Comparison of ENCODE assay signal across 8 mouse cellular contexts in the genomic region with DNA sequence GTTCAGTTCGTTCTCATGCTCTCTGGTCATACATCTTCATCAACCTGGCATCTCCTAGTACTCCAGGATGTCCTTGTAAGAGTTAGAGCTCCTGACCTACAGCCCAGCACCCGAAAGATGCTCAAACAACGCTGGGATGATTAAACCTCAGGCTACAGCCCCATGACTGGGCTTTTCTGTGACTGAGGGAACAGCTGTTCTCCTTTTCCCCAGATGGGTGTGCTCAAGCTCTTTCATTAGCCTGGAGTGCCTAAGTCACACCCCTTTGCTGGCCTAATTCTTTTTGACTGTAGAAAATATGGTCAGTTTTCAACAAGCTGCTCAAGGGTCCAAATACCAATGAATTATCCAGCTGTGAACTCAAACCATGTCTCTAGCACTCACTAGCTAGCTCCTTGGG. TPM values are rescaled to one million over a fixed set of nuclear protein-coding genes. Genes with fewer than 3 reads are reported as not detected.
DNase-seq lines count a peak whose midpoint lies in the region; ATAC-seq and TF ChIP-seq lines count a peak whose summit lies in the region.

No protein-coding gene starts in this region.

- no peak for TF ChIP-seq EP300 in ES-Bruce4 (IDR thresholded peaks at IDR 0.05; ENCODE audit: insufficient read depth, low read depth, low read length)
- TF ChIP-seq EP300 in stomach, postnatal 0 days (optimal IDR thresholded peaks at IDR 0.05): no peak

- TF ChIP-seq CTCF in left cerebral cortex, adult 2 months (IDR thresholded peaks at IDR 0.05): peak; percentile 71
- peak; percentile 23 for TF ChIP-seq CTCF in ES-Bruce4 (IDR thresholded peaks at IDR 0.05; ENCODE audit: low read depth, low read length)
- peak; percentile 37 for TF ChIP-seq CTCF in lung, adult 2 months (IDR thresholded peaks at IDR 0.05; ENCODE audit: insufficient read depth, low read length)
- peak; percentile 87 for TF ChIP-seq CTCF in stomach, postnatal 0 days (IDR thresholded peaks at IDR 0.05; ENCODE audit: low read depth)

- H3K4me1 ChIP-seq in ES-Bruce4 (ENCODE audit: control insufficient read depth, insufficient read depth, low read length): no peaks in the 10 kb centered on the region
- H3K4me1 ChIP-seq in lung, adult 2 months (ENCODE audit: control insufficient read depth, insufficient read depth, low read length): 0 out of 2 replicates have a peak, but pooled peaks cover 6% of the 10 kb centered on the region
- peaks cover 3% of the 10 kb centered on the region; the same call in 1 of the 2 replicates for H3K4me1 ChIP-seq in stomach, postnatal 0 days (replicated peaks; ENCODE audit: control insufficient read depth, insufficient read depth)

- no peak overlapping the region for H3K4me2 ChIP-seq in stomach, postnatal 0 days (replicated peaks; ENCODE audit: low read depth)

- ATAC-seq in stomach, postnatal 0 days (ENCODE audit: low FRiP score, low TSS enrichment): peak; percentile 68; the same call in 1 of the 2 replicates

- no peak overlapping the region for H3K9ac ChIP-seq in ES-Bruce4 (ENCODE audit: low read depth, poor library complexity, severe bottlenecking)
- no peak overlapping the region for H3K9ac ChIP-seq in stomach, postnatal 0 days (ENCODE audit: low read length)

- intact Hi-C loops in left cerebral cortex, adult 2 months (cut with DNase I): loop anchor here (1.0 to 5.0 kb wide), 2 partner anchors 203 to 444 kb away; a partner anchor contains a TSS
- intact Hi-C loops in left cerebral cortex, postnatal 4 days (cut with DNase I): loop anchor here (5.0 kb wide), 2 partner anchors 241 to 449 kb away; no protein-coding TSS in a partner anchor

- no peak for TF ChIP-seq POLR2A in ES-Bruce4 (IDR thresholded peaks at IDR 0.05; ENCODE audit: insufficient read depth, low read length)
- TF ChIP-seq POLR2A in lung, adult 2 months (IDR thresholded peaks at IDR 0.05; ENCODE audit: borderline replicate concordance, extremely low read depth, low read depth, low read length): no peak

- no peak overlapping the region for H3K27ac ChIP-seq in left cerebral cortex, adult 2 months
- H3K27ac ChIP-seq in ES-Bruce4 (ENCODE audit: insufficient read depth, low read length): no peak overlapping the region
- no peak overlapping the region for H3K27ac ChIP-seq in stomach, postnatal 0 days (replicated peaks)

- WGBS in lung, adult 2 months: 35% methylated on average over 3 of the region's 3 CpGs
- WGBS in stomach, postnatal 0 days: 30% methylated on average over 3 of the region's 3 CpGs

- H3K9me3 ChIP-seq in ES-Bruce4 (replicated peaks; ENCODE audit: control insufficient read depth, insufficient read depth, low read length, poor library complexity, severe bottlenecking): no peaks in the 10 kb centered on the region; the same call in 1 of the 2 replicates
- no peaks in the 10 kb centered on the region for H3K9me3 ChIP-seq in stomach, postnatal 0 days (ENCODE audit: control insufficient read depth, low read length)

- H3K4me3 ChIP-seq in left cerebral cortex, adult 2 months: no peak overlapping the region
- no peak overlapping the region for H3K4me3 ChIP-seq in ES-Bruce4 (ENCODE audit: low read depth, low read length)
- H3K4me3 ChIP-seq in lung, adult 2 months (replicated peaks; ENCODE audit: extremely low read depth, low read depth, low read length): no peak overlapping the region
- no peak overlapping the region for H3K4me3 ChIP-seq in stomach, postnatal 0 days (ENCODE audit: low read depth, low read length)

- peak; percentile 56 for DNase-seq in adrenal gland, postnatal 10 days
- no peak for DNase-seq in adrenal gland, adult 8-10 months
- peak; percentile 35 to 53 for DNase-seq in left cerebral cortex, adult 2 months (ENCODE audit: extremely low spot score in 1 of 2, low spot score in 2 of 2)
- DNase-seq in left cerebral cortex, postnatal 4 days: no peak
- DNase-seq in gastrocnemius, adult 8-10 months (ENCODE audit: low spot score in 2 of 2): peak; percentile 15 to 27
- peak; percentile 32 for DNase-seq in lung, adult 2 months
- DNase-seq in stomach, postnatal 0 days (ENCODE audit: low spot score): peak; percentile 45

- H3K36me3 ChIP-seq in ES-Bruce4 (ENCODE audit: control insufficient read depth, insufficient read depth, low read length, poor library complexity, severe bottlenecking): no peaks in the 10 kb centered on the region
- no peaks in the 10 kb centered on the region for H3K36me3 ChIP-seq in stomach, postnatal 0 days (ENCODE audit: control insufficient read depth, insufficient read depth, low read length)

- peaks cover 3% of the 10 kb centered on the region; the same call in 1 of the 2 replicates for H3K27me3 ChIP-seq in ES-Bruce4 (ENCODE audit: control insufficient read depth, insufficient read depth, low read length, poor library complexity, severe bottlenecking)
- H3K27me3 ChIP-seq in stomach, postnatal 0 days (ENCODE audit: control insufficient read depth, insufficient read depth, low read length): no peaks in the 10 kb centered on the region

RNA-seq across cellular contexts. Expression of a gene that starts 2.7 kb away (rescaled TPM):
- 10 to 100 TPM; 27.5 to 43.8 TPM for total RNA-seq in adrenal gland, postnatal 10 days (2021)
- total RNA-seq in adrenal gland, adult 8-10 months (2022): 10 to 100 TPM; 41.5 to 55.0 (median 44.9) TPM
- 10 to 100 TPM; 38.1 to 45.8 TPM for total RNA-seq in left cerebral cortex, adult 2 months (2021)
- total RNA-seq in left cerebral cortex, postnatal 4 days (2021): 10 to 100 TPM; 19.2 to 21.9 TPM
- 22.2 and 25.4 TPM in 2 replicates for polyA plus RNA-seq in ES-Bruce4 (2011; ENCODE audit: insufficient read depth, insufficient read length, low read depth, missing spikeins)
- total RNA-seq in gastrocnemius, adult 8-10 months (2022): 100 to 1,000 TPM; 136 to 196 (median 151) TPM
- polyA plus RNA-seq in lung, adult 2 months (2012; rRNA removed): 13.6 and 15.1 TPM in 2 replicates
- polyA plus RNA-seq in stomach, postnatal 0 days (2015; fragmentation: Nextera tagmentation; extraction: Ambion mirVana): 12.5 and 12.7 TPM in 2 replicates

RNA-seq across cellular contexts. Expression of a gene that starts 7.4 kb away (rescaled TPM):
- 10 to 100 TPM; 19.3 to 37.1 TPM for total RNA-seq in adrenal gland, postnatal 10 days (2021)
- total RNA-seq in adrenal gland, adult 8-10 months (2022): 100 to 1,000 TPM in 2 of 4 experiments, 10 to 100 TPM in 2; 48.1 to 255 (median 118) TPM
- total RNA-seq in left cerebral cortex, adult 2 months (2021): under 1 TPM; 0.96 to 0.97 TPM
- total RNA-seq in left cerebral cortex, postnatal 4 days (2021): under 1 TPM; 0.84 to 0.97 TPM
- polyA plus RNA-seq in ES-Bruce4 (2011; ENCODE audit: insufficient read depth, insufficient read length, low read depth, missing spikeins): 10.2 and 11.5 TPM in 2 replicates
- total RNA-seq in gastrocnemius, adult 8-10 months (2022): 1 to 10 TPM in 3 of 4 experiments, under 1 TPM in 1; 0.27 to 5.3 (median 1.1) TPM
- polyA plus RNA-seq in lung, adult 2 months (2012; rRNA removed): 0.64 and 1.2 TPM in 2 replicates
- 0.16 and 0.24 TPM in 2 replicates for polyA plus RNA-seq in stomach, postnatal 0 days (2015; fragmentation: Nextera tagmentation; extraction: Ambion mirVana)

Comparison
In these comparisons a context has a peak if more than half of its experiments do, and no peak if none do; other contexts are left out.
1. DNase-seq: peak in adrenal gland, postnatal 10 days (single experiment), left cerebral cortex, adult 2 months (2 of 2), gastrocnemius, adult 8-10 months (2 of 2), lung, adult 2 months (single experiment) and stomach, postnatal 0 days (single experiment); none in adrenal gland, adult 8-10 months (single experiment) and left cerebral cortex, postnatal 4 days (single experiment).
2. CTCF ChIP-seq: peak in every context shown above with its lines; median percentile 87 in stomach, postnatal 0 days; 71 in left cerebral cortex, adult 2 months; 37 in lung, adult 2 months; 23 in ES-Bruce4.